Mouse (Mus musculus) MEL (cell line): ENCODE measurements at regions not wholly inside any gene's neighbourhood (a gene's known extent, or its start where the extent isn't known, plus 50 kb on each side); places are given as distances from the start of the nearest gene placed in this dataset.

Source experiments
- DNase-seq: peaks from one replicate; pipeline ENCODE4 v3.0.0; 2011; ENCODE audit warnings: low read depth, low spot score
- H3K27ac ChIP-seq: 2 replicates; pipeline ENCODE4 v1.5.1; 2012; ENCODE audit warnings: low read depth, mild to moderate bottlenecking, control low read depth, low read length, moderate library complexity; ENCODE audit not compliant: control insufficient read depth
- H3K27me3 ChIP-seq, 2 experiments: fragments of 150-350 bp in 1 of 2; sonication (generic) in 1 of 2; 2 replicates each; pipeline ENCODE4 v1.6.1; 2012; ENCODE audit warnings: low read length in 2 of 2, mild to moderate bottlenecking in 2 of 2, improper control_type of control experiment in 1 of 2, moderate library complexity in 1 of 2; ENCODE audit not compliant: insufficient read depth in 2 of 2, control insufficient read depth in 1 of 2
- H3K36me3 ChIP-seq, 2 experiments: 2 replicates each; pipeline ENCODE4 v1.6.1; 2012 to 2014; ENCODE audit warnings: low read length in 2 of 2, improper control_type of control experiment in 1 of 2, inconsistent platforms in 1 of 2, mild to moderate bottlenecking in 1 of 2; ENCODE audit not compliant: insufficient read depth in 2 of 2, control insufficient read depth in 1 of 2
- H3K4me1 ChIP-seq, 2 experiments: fragments of 150-350 bp in 1 of 2; sonication (generic) in 1 of 2; 2 replicates each; pipeline ENCODE4 v1.6.1; 2012; ENCODE audit warnings: low read length in 2 of 2, improper control_type of control experiment in 1 of 2, mild to moderate bottlenecking in 1 of 2; ENCODE audit not compliant: insufficient read depth in 2 of 2, control insufficient read depth in 1 of 2
- H3K4me3 ChIP-seq, 2 experiments: fragments of 150-350 bp in 1 of 2; sonication (generic) in 1 of 2; 2 replicates each; pipeline ENCODE4 v1.5.1; 2012; ENCODE audit warnings: low read depth in 2 of 2, low read length in 2 of 2, mild to moderate bottlenecking in 2 of 2, moderate library complexity in 2 of 2, control low read depth in 1 of 2, improper control_type of control experiment in 1 of 2; ENCODE audit not compliant: control insufficient read depth in 1 of 2, insufficient read depth in 1 of 2
- H3K79me2 ChIP-seq: 2 replicates; pipeline ENCODE4 v1.6.1; 2012; ENCODE audit warnings: mild to moderate bottlenecking, low read length, moderate library complexity; ENCODE audit not compliant: control insufficient read depth, poor library complexity, insufficient read depth
- H3K9ac ChIP-seq: 2 replicates; pipeline ENCODE4 v1.6.1; 2012; ENCODE audit warnings: low read depth, mild to moderate bottlenecking, control low read depth, low read length, moderate library complexity; ENCODE audit not compliant: control insufficient read depth, poor library complexity, severe bottlenecking
- H3K9me3 ChIP-seq: fragments of 150-350 bp; sonication (generic); replicated peaks from 2 replicates; pipeline ENCODE4 v1.6.1; 2012; ENCODE audit warnings: mild to moderate bottlenecking, low read length, improper control_type of control experiment, moderate library complexity; ENCODE audit not compliant: insufficient read depth
- ETS1 ChIP-seq: IDR thresholded peaks from 2 replicates; pipeline ENCODE4 v1.6.1; 2012; ENCODE audit warnings: low read depth, mild to moderate bottlenecking, inconsistent platforms, low read length, improper control_type of control experiment, moderate library complexity
- RCOR1 ChIP-seq: IDR thresholded peaks from 2 replicates; pipeline ENCODE4 v1.6.1; 2012; ENCODE audit warnings: low read depth, mild to moderate bottlenecking, inconsistent platforms, low read length, improper control_type of control experiment
- SIN3A ChIP-seq: IDR thresholded peaks from 2 replicates; pipeline ENCODE4 v1.6.1; 2012; ENCODE audit warnings: low read length, improper control_type of control experiment, inconsistent platforms

GRCm38 (mm10) chr2:75754606-75755005 lies 50.2 kb upstream of the Nfe2l2 start:
- H3K4me1 ChIP-seq = no peaks in the 10 kb centered on the region
- DNase-seq = no peak
- peaks cover 2 to 5% of the 10 kb centered on the region in 2 experiments; a peak in 3 of 4 replicates for H3K27me3 ChIP-seq
- H3K79me2 ChIP-seq = no peaks in the 10 kb centered on the region
- no peak overlapping the region for H3K27ac ChIP-seq
- no peak for TF ChIP-seq ETS1
- TF ChIP-seq RCOR1 = no peak
- TF ChIP-seq SIN3A = no peak
- no peaks in the 10 kb centered on the region for H3K9me3 ChIP-seq
- no peak overlapping the region for H3K9ac ChIP-seq
- no peak overlapping the region for H3K4me3 ChIP-seq
- H3K36me3 ChIP-seq = no peaks in the 10 kb centered on the region
